Mouse (Mus musculus): ENCODE results near the gene Cryba4. TPM values are rescaled to one million over a fixed set of nuclear protein-coding genes. Genes with fewer than 3 reads are reported as not detected.

Gene Cryba4
- total and polyA plus RNA-seq, 2 experiments: 0.17 to 0.37 TPM

- Histone ChIP-seq H3K4me1 (ENCODE audit: control insufficient read depth, insufficient read depth, low read length) (no peaks in the 10 kb centered on the region), H3K36me3 (ENCODE audit: control insufficient read depth, insufficient read depth, low read length) (no peaks in the 10 kb centered on the region), H3K4me3 (ENCODE audit: insufficient read depth, low read depth, low read length) (no peak overlapping the region), H3K27me3 (ENCODE audit: control insufficient read depth, insufficient read depth, low read length) (no peaks in the 10 kb centered on the region), H3K27ac (replicated peaks; ENCODE audit: insufficient read depth, low read depth, low read length) (no peak overlapping the region), H3K9ac (ENCODE audit: low read depth, low read length) (no peak overlapping the region), H3K79me2 (ENCODE audit: control insufficient read depth, insufficient read depth, low read length) (no peaks in the 10 kb centered on the region)
- no peak for DNase-seq (ENCODE audit: extremely low read depth, low read depth, low spot score)
- TF ChIP-seq CTCF (IDR thresholded peaks at IDR 0.05; ENCODE audit: low read depth, low read length) (no peak), POLR2A (IDR thresholded peaks at IDR 0.05; ENCODE audit: extremely low read depth, insufficient read depth, low read length) (no peak)
- WGBS: 93% methylated on average over 11 of the region's 11 CpGs
Observed at GRCm38 (mm10) chr5:112249106-112249505, 3.2 kb downstream of the Cryba4 start.

- no peak for DNase-seq (ENCODE audit: extremely low read depth, low read depth, low spot score)
- H3K79me2 ChIP-seq (ENCODE audit: control insufficient read depth, insufficient read depth, low read length): no peaks in the 10 kb centered on the region
- no peaks in the 10 kb centered on the region for H3K27me3 ChIP-seq (ENCODE audit: control insufficient read depth, insufficient read depth, low read length)
- H3K4me3 ChIP-seq (ENCODE audit: insufficient read depth, low read depth, low read length): no peak overlapping the region
- no peak for TF ChIP-seq POLR2A (IDR thresholded peaks at IDR 0.05; ENCODE audit: extremely low read depth, insufficient read depth, low read length)
- TF ChIP-seq CTCF (IDR thresholded peaks at IDR 0.05; ENCODE audit: low read depth, low read length): no peak
- H3K27ac ChIP-seq (replicated peaks; ENCODE audit: insufficient read depth, low read depth, low read length): no peak overlapping the region
- H3K36me3 ChIP-seq (ENCODE audit: control insufficient read depth, insufficient read depth, low read length): no peaks in the 10 kb centered on the region
- H3K9ac ChIP-seq (ENCODE audit: low read depth, low read length): no peak overlapping the region
- 40% methylated on average over 8 of the region's 8 CpGs for WGBS
- H3K4me1 ChIP-seq (ENCODE audit: control insufficient read depth, insufficient read depth, low read length): peaks cover 7% of the 10 kb centered on the region; the same call in 1 of the 2 replicates
Observed at GRCm38 (mm10) chr5:112247399-112247798, 4.9 kb downstream of the Cryba4 start.

GRCm38 (mm10) chr5:112244890-112245615 is 7.3 kb downstream of the Cryba4 start:
- Histone ChIP-seq H3K4me1 (ENCODE audit: control insufficient read depth, insufficient read depth, low read length) (peaks cover 7% of the 10 kb centered on the region; the same call in 1 of the 2 replicates), H3K27me3 (ENCODE audit: control insufficient read depth, insufficient read depth, low read length) (no peaks in the 10 kb centered on the region), H3K9ac (ENCODE audit: low read depth, low read length) (no peak overlapping the region), H3K4me3 (ENCODE audit: insufficient read depth, low read depth, low read length) (no peak overlapping the region), H3K27ac (replicated peaks; ENCODE audit: insufficient read depth, low read depth, low read length) (no peak overlapping the region), H3K36me3 (ENCODE audit: control insufficient read depth, insufficient read depth, low read length) (no peaks in the 10 kb centered on the region), H3K79me2 (ENCODE audit: control insufficient read depth, insufficient read depth, low read length) (no peaks in the 10 kb centered on the region)
- TF ChIP-seq POLR2A (IDR thresholded peaks at IDR 0.05; ENCODE audit: extremely low read depth, insufficient read depth, low read length): no peak
- no peak for TF ChIP-seq CTCF (IDR thresholded peaks at IDR 0.05; ENCODE audit: low read depth, low read length)
- no peak for DNase-seq (ENCODE audit: extremely low read depth, low read depth, low spot score)
- 50% methylated on average over 8 of the region's 8 CpGs for WGBS

DNA sequence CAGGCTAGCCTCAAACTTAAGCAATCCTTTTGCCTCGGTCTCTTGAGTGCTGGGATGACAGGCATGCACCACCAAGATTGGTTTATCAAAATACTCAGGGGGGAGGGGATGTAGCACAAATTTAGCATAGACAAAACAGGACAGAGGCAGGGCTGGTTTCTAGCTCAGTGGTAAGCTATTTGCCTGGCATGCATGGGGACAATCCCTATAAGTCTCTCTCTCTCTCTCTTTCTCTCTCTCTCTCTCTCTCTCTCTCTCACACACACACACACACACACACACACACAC is 8.1 kb downstream of the Cryba4 start:
- Histone ChIP-seq H3K27ac (replicated peaks; ENCODE audit: insufficient read depth, low read depth, low read length) (0 out of 2 replicates have a peak overlapping the region, but pooled peaks have one; percentile 5), H3K27me3 (ENCODE audit: control insufficient read depth, insufficient read depth, low read length) (no peaks in the 10 kb centered on the region), H3K79me2 (ENCODE audit: control insufficient read depth, insufficient read depth, low read length) (no peaks in the 10 kb centered on the region), H3K9ac (ENCODE audit: low read depth, low read length) (no peak overlapping the region), H3K4me1 (ENCODE audit: control insufficient read depth, insufficient read depth, low read length) (peaks cover 7% of the 10 kb centered on the region; the same call in 1 of the 2 replicates), H3K36me3 (ENCODE audit: control insufficient read depth, insufficient read depth, low read length) (no peaks in the 10 kb centered on the region), H3K4me3 (ENCODE audit: insufficient read depth, low read depth, low read length) (no peak overlapping the region)
- no peak for TF ChIP-seq CTCF (IDR thresholded peaks at IDR 0.05; ENCODE audit: low read depth, low read length)
- TF ChIP-seq POLR2A (IDR thresholded peaks at IDR 0.05; ENCODE audit: extremely low read depth, insufficient read depth, low read length): no peak
- no peak for DNase-seq (ENCODE audit: extremely low read depth, low read depth, low spot score)
- WGBS: 54% methylated on average over 1 of the region's 1 CpGs

GRCm38 (mm10) chr5:112243539-112244274 is 8.6 kb downstream of the Cryba4 start:
- 60% methylated on average over 10 of the region's 10 CpGs for WGBS
- H3K9ac ChIP-seq (ENCODE audit: low read depth, low read length): no peak overlapping the region

More at GRCm38 (mm10) chr5:112243539-112244274, 8.6 kb downstream of the Cryba4 start:
- Histone ChIP-seq H3K36me3 (ENCODE audit: control insufficient read depth, insufficient read depth, low read length) (no peaks in the 10 kb centered on the region), H3K27ac (replicated peaks; ENCODE audit: insufficient read depth, low read depth, low read length) (peak overlapping the region; percentile 5; the same call in 1 of the 2 replicates), H3K4me1 (ENCODE audit: control insufficient read depth, insufficient read depth, low read length) (peaks cover 7% of the 10 kb centered on the region; the same call in 1 of the 2 replicates), H3K79me2 (ENCODE audit: control insufficient read depth, insufficient read depth, low read length) (no peaks in the 10 kb centered on the region), H3K4me3 (ENCODE audit: insufficient read depth, low read depth, low read length) (no peak overlapping the region), H3K27me3 (ENCODE audit: control insufficient read depth, insufficient read depth, low read length) (no peaks in the 10 kb centered on the region)
- TF ChIP-seq POLR2A (IDR thresholded peaks at IDR 0.05; ENCODE audit: extremely low read depth, insufficient read depth, low read length): no peak
- TF ChIP-seq CTCF (IDR thresholded peaks at IDR 0.05; ENCODE audit: low read depth, low read length): no peak
- no peak for DNase-seq (ENCODE audit: extremely low read depth, low read depth, low spot score)
